Mouse (Mus musculus) midbrain, embryonic 15.5 days (tissue): Measurements from ENCODE around the gene Svep1. TPM values are rescaled to one million over a fixed set of nuclear protein-coding genes. Genes with fewer than 3 reads are reported as not detected.
A peak's percentile ranks its signal among the peaks of the same experiment; 100 is the strongest.

ENCODE experiments used
- ATAC-seq: fragments of 200-750 bp; cut with Nextera tagmentation; replicated peaks from 2 replicates; pipeline ENCODE4 v1.8.0; 2017; ENCODE audit warnings: moderate TSS enrichment
- H3K27ac ChIP-seq: fragments of 300-500 bp; sonication (generic); 2 replicates; pipeline ENCODE4 v1.5.1; 2015; ENCODE audit warnings: mild to moderate bottlenecking, inconsistent platforms
- H3K27me3 ChIP-seq: fragments of 300-500 bp; sonication (generic); replicated peaks from 2 replicates; pipeline ENCODE4 v1.6.1; 2015; ENCODE audit warnings: inconsistent platforms
- H3K36me3 ChIP-seq: fragments of 300-500 bp; sonication (generic); replicated peaks from 2 replicates; pipeline ENCODE4 v1.6.1; 2015; ENCODE audit warnings: inconsistent platforms
- H3K4me1 ChIP-seq: fragments of 300-500 bp; sonication (generic); 2 replicates; pipeline ENCODE4 v1.6.1; 2015; ENCODE audit warnings: inconsistent platforms
- H3K4me2 ChIP-seq: fragments of 300-500 bp; sonication (generic); 2 replicates; pipeline ENCODE4 v1.6.1; 2015; ENCODE audit warnings: inconsistent platforms, mild to moderate bottlenecking, moderate library complexity
- H3K4me3 ChIP-seq: fragments of 300-500 bp; sonication (generic); 2 replicates; pipeline ENCODE4 v1.5.1; 2015; ENCODE audit warnings: mild to moderate bottlenecking, inconsistent platforms
- H3K9ac ChIP-seq: fragments of 300-500 bp; sonication (generic); 2 replicates; pipeline ENCODE4 v1.6.1; 2015; ENCODE audit warnings: mild to moderate bottlenecking, inconsistent platforms
- H3K9me3 ChIP-seq: fragments of 300-500 bp; sonication (generic); 2 replicates; pipeline ENCODE4 v1.6.1; 2016; ENCODE audit warnings: inconsistent platforms
- WGBS: fragments of 180-500 bp; shearing (Covaris S2); methylation state at CpG from one replicate; pipeline ENCODE4 v1.1.7; 2015; ENCODE audit warnings: mixed read lengths; 5-methylcytosine and 5-hydroxymethylcytosine counted together
- polyA plus RNA-seq: library from polyadenylated mRNA; unstranded; fragments of >200 nt; fragmentation: Nextera tagmentation; extraction: Ambion mirVana; gene quantifications from 2 replicates; pipeline ENCODE4 v1.2.1, GENCODE M21; 2015

Gene Svep1
- polyA plus RNA-seq: 0.76 and 0.83 TPM in 2 replicates

DNA sequence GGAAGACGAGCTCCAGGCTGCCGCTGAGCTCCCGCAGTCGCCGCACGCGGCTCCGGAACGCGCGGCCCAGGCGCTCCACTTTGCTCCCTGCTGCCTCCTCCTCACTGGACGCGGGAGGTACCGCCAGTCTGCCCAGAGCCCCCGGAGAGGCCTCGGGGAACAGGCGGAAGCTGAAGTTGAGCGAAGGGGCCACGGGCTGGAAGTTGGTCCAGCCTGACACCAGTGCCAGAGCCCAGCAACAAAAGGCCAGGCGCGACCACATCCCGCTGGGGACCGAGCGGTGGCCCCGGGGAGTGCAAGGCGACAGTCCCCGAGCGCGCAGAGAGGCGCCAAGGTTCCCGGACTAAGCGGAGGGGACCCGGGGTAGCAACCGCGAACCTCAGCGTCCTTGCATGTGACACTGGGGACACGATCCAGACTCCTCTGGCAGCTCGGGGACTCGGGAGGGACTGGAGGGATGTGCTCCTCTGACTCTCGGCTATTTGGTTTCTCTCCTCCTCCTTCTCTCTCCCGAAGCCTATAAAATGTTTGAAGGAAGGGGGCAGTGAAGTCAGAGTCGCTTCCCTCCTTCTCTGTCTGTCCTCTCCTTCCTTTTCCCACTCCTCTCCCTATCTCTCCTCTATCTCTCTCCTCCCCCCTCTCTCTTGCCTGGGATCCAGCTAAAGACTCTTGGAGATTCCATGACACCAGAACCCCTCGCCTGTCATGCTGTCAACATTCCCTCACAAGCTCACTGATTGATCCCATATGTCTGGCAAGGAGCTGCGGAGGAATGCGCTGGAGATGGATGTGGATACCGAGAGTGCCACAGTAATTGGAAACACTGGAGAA is at the start of gene Svep1:
Gene Svep1 (minus strand): TSS at position 745 of the 831 bp plus-strand sequence.
- peak within 1 kb of the TSS; percentile 91 for H3K4me2 ChIP-seq

DNA sequence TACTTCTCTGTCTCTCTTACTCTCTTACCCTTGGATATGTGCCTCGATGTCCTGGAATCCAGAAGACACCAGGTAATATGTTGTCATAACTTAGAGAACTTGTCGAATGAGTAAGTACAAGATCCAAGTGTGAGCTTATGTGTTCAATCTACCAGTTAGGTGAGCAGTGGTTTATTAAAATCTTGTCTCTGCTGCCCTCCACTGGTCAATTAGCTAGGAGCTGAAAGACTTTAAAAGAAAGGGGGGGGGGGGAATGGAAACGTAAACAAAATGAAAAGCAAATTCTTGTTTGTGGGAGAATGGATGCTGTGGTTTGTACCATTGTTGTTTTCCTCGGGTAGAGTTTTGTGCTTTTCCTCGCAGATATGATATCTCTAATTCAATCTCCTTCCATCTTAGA is 46.8 kb upstream of the Svep1 start:
- Histone ChIP-seq H3K4me2 (no peak overlapping the region), H3K27ac (no peak overlapping the region), H3K4me1 (no peaks in the 10 kb centered on the region), H3K9ac (no peak overlapping the region), H3K27me3 (no peaks in the 10 kb centered on the region), H3K4me3 (no peak overlapping the region), H3K9me3 (no peaks in the 10 kb centered on the region), H3K36me3 (no peaks in the 10 kb centered on the region)
- WGBS: 40% methylated on average over 5 of the region's 5 CpGs
- peak; percentile 65; the same call in 1 of the 2 replicates for ATAC-seq

More for the DNA sequence above, at the start of gene Svep1:
- H3K9ac ChIP-seq: peak within 1 kb of the TSS; percentile 34
- ATAC-seq: peak; percentile 82
- H3K4me1 ChIP-seq: peaks cover 9% of the 10 kb centered on the region; the same call in 1 of the 2 replicates
- H3K4me3 ChIP-seq: peak within 1 kb of the TSS; percentile 46
- H3K9me3 ChIP-seq: no peaks in the 10 kb centered on the region
- no peaks in the 10 kb centered on the region for H3K36me3 ChIP-seq
- peaks cover 29% of the 10 kb centered on the region for H3K27me3 ChIP-seq
- H3K27ac ChIP-seq: no peak within 1 kb of the TSS
- under 1% methylated on average over 47 of the region's 47 CpGs for WGBS

DNA sequence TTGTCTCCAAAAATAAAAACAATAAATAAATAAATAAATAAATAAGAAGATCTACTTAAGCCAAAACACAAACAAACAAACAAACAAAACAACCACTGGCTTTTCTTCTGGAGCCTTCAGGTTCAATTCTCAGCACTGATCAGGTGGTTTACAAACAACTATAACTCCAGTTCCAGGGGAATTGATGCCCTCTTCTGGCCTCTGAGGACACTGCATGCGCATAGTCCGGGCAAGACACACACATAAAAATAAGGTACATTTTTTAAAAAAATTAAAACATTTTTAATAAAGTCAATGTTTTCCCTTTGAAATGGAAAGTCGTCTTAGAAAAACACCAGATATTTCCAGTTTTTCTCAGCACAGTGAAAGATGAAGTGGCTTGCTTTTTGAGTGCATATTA is 45.7 kb upstream of the Svep1 start:
- no peaks in the 10 kb centered on the region for H3K9me3 ChIP-seq
- no peak for ATAC-seq
- no peaks in the 10 kb centered on the region for H3K27me3 ChIP-seq
- no peak overlapping the region for H3K9ac ChIP-seq
- no peak overlapping the region for H3K4me3 ChIP-seq
- H3K27ac ChIP-seq: no peak overlapping the region
- H3K4me1 ChIP-seq: no peaks in the 10 kb centered on the region
- no peaks in the 10 kb centered on the region for H3K36me3 ChIP-seq
- WGBS: 92% methylated on average over 3 of the region's 3 CpGs
- no peak overlapping the region for H3K4me2 ChIP-seq

DNA sequence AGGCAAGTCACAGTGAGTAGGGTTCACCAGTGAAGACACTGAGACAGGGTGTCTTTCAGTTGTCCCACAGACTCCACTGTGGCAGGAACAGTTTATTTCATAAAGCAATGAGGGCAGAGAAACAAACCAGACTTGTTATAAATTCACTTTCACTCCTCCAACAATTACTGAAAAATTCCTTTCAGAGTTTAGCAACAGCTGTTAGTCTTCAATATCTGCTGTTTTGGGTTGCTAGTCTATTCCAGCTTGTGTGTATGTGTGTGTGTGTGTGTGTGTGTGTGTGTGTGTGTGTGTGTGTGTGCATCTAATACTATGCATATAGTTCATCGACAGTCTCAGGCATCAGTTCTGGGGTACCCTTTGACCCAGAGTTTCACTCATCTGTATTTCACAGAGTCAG is 38.9 kb upstream of the Svep1 start:
- H3K4me3 ChIP-seq: no peak overlapping the region
- no peaks in the 10 kb centered on the region for H3K9me3 ChIP-seq
- WGBS: 84% methylated on average over 1 of the region's 1 CpGs
- H3K4me2 ChIP-seq: no peak overlapping the region
- H3K27ac ChIP-seq: no peak overlapping the region
- ATAC-seq: no peak
- no peaks in the 10 kb centered on the region for H3K27me3 ChIP-seq
- H3K4me1 ChIP-seq: no peaks in the 10 kb centered on the region
- no peak overlapping the region for H3K9ac ChIP-seq
- no peaks in the 10 kb centered on the region for H3K36me3 ChIP-seq

DNA sequence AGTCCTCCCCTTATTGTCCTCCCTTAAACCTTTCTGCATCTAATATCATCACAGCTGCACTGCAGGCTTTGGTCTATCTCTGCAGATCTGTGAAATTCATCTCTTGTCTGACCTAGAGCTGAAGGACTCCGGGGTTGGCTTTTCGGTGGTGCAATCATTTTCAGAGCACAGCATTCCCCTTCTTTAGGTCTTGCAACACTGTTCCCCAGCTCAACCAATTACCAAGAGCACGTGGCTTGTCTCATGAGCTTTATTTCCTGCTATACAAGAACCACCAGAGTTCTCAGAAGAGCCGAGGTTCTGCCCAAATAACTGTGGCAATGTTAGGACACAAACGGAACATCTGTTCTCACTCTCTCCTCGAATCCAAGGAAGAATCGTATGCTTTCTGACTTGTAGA is 33.8 kb upstream of the Svep1 start:
- ATAC-seq: no peak
- Histone ChIP-seq H3K4me2 (no peak overlapping the region), H3K27me3 (no peaks in the 10 kb centered on the region), H3K4me1 (no peaks in the 10 kb centered on the region), H3K9me3 (no peaks in the 10 kb centered on the region), H3K4me3 (no peak overlapping the region), H3K36me3 (no peaks in the 10 kb centered on the region), H3K27ac (no peak overlapping the region), H3K9ac (no peak overlapping the region)
- 84% methylated on average over 7 of the region's 7 CpGs for WGBS

DNA sequence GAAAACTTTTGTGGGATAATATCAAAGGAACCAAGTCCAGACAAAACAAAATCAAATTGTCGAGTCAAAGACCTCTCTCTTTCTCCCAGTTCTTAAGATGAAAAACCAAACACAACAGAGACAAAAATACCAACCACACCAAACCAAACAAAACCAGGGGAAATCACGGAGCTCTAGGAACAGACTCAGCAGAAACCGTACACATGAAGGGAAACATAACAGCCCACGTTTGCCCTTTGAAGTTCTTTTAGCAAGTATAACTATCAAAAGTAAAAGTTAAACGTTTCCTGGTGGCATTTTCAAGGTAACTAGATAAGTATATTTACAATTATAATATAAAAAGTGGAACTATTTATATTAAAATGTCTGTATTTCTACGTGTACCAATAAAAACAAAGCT is 29.2 kb upstream of the Svep1 start:
- Histone ChIP-seq H3K9ac (no peak overlapping the region), H3K27ac (no peak overlapping the region), H3K9me3 (no peaks in the 10 kb centered on the region), H3K4me3 (no peak overlapping the region), H3K27me3 (no peaks in the 10 kb centered on the region), H3K36me3 (no peaks in the 10 kb centered on the region), H3K4me2 (no peak overlapping the region), H3K4me1 (no peaks in the 10 kb centered on the region)
- WGBS: 61% methylated on average over 6 of the region's 6 CpGs
- no peak for ATAC-seq

DNA sequence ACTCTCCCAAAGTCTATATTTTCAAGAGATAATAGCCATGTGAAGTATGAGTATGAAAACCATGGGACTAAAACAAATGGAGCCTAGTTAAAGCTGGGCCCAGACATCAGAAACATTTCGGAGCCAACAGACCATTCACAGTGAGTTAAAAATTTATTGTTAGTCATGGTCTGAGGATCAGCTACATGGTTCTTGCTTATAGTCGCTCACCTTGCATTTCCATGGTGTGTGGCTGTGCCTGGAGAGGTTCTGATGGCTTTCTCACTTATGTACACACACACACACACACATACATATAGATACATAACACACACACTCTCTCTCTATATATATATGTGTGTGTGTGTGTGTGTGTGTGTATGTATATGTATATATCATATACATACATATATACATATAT is 16.8 kb upstream of the Svep1 start:
- no peak overlapping the region for H3K4me2 ChIP-seq
- no peak overlapping the region for H3K4me3 ChIP-seq
- ATAC-seq: no peak
- no peaks in the 10 kb centered on the region for H3K4me1 ChIP-seq
- 90% methylated on average over 2 of the region's 2 CpGs for WGBS
- no peaks in the 10 kb centered on the region for H3K9me3 ChIP-seq
- H3K27ac ChIP-seq: no peak overlapping the region
- H3K27me3 ChIP-seq: no peaks in the 10 kb centered on the region
- no peak overlapping the region for H3K9ac ChIP-seq
- H3K36me3 ChIP-seq: no peaks in the 10 kb centered on the region

DNA sequence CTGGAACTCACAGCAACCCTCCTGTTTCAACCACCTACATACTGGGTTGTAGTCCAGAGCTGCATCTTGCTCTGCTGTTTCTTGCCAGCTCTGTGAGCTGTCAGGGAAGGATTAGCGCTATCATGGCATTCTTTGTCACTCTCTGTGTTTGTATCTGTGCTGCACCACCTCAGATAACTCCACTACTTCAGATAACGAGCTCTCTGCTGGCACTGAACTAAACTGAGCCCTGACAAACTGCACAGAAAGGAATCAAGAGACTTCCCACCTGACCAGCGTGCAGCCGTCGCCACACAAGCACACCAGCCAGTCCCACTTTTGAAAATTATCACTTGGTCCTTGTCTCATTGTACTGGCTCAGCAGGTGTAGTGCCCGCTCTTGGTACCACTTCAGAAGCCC is 4.7 kb upstream of the Svep1 start:
- WGBS: 73% methylated on average over 6 of the region's 6 CpGs
- no peaks in the 10 kb centered on the region for H3K4me1 ChIP-seq
- no peak overlapping the region for H3K9ac ChIP-seq
- no peaks in the 10 kb centered on the region for H3K9me3 ChIP-seq
- H3K27me3 ChIP-seq: peaks cover 12% of the 10 kb centered on the region; the same call in 1 of the 2 replicates
- H3K27ac ChIP-seq: no peak overlapping the region
- H3K4me3 ChIP-seq: no peak overlapping the region
- no peaks in the 10 kb centered on the region for H3K36me3 ChIP-seq
- no peak overlapping the region for H3K4me2 ChIP-seq
- ATAC-seq: no peak

DNA sequence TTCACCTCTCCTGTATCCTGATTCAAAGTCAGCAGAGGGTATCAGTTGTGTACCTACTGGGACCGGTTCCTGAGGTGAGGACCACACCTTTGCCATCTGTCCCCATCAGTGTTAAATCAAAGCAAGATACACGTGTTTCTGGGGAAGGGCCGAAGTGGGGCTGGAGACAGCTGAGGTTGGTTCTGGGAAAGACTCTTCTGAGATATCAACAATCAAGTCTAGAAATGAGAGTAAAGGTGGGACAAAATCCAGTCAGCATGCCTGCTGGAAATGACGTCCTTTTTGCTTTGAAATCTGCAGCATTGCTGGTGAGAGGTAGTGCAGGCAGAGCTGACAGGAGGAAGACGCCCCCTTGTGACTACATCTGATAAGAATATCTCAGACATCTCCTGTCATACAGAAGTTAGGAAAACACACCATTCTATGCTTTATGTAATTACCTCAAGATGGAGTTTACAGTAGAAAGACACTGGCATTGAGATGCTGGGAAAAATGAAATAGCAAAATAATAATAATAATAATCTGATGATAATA is 4.0 kb upstream of the Svep1 start:
- ATAC-seq: no peak
- H3K27ac ChIP-seq: no peak overlapping the region

DNA sequence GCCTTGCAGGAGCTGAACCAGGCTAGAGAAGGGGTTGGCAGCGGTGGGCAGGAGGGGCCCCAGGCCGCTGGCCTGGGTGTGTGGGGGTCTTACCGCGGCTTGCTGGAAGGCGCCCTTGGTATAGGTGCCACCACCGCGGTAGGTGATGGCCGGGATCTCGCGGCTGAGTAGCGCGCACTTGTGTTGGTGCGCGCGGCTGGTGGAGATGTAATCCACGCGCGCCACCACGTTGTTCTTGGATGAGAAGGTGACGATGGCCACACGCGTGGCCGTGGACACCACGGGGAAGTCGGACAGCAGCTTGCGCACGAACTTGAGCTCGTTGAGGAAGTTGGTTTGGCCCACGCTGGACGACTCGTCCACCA is 927 bp downstream of the Svep1 start:
- peaks cover 29% of the 10 kb centered on the region for H3K27me3 ChIP-seq
- peak overlapping the region; percentile 34 for H3K9ac ChIP-seq
- peak overlapping the region; percentile 91 for H3K4me2 ChIP-seq
- no peaks in the 10 kb centered on the region for H3K36me3 ChIP-seq
- peak overlapping the region; percentile 46 for H3K4me3 ChIP-seq
- H3K27ac ChIP-seq: no peak overlapping the region
- peaks cover 9% of the 10 kb centered on the region; the same call in 1 of the 2 replicates for H3K4me1 ChIP-seq
- WGBS: 1% methylated on average over 31 of the region's 31 CpGs
- no peaks in the 10 kb centered on the region for H3K9me3 ChIP-seq
- peak; percentile 57 for ATAC-seq

More for the DNA sequence above, 4.0 kb upstream of the Svep1 start:
- Histone ChIP-seq H3K4me1 (peaks cover 7% of the 10 kb centered on the region; the same call in 1 of the 2 replicates), H3K4me3 (no peak overlapping the region), H3K27me3 (peaks cover 19% of the 10 kb centered on the region), H3K9me3 (no peaks in the 10 kb centered on the region), H3K36me3 (no peaks in the 10 kb centered on the region), H3K4me2 (no peak overlapping the region), H3K9ac (no peak overlapping the region)
- WGBS: 62% methylated on average over 5 of the region's 5 CpGs

DNA sequence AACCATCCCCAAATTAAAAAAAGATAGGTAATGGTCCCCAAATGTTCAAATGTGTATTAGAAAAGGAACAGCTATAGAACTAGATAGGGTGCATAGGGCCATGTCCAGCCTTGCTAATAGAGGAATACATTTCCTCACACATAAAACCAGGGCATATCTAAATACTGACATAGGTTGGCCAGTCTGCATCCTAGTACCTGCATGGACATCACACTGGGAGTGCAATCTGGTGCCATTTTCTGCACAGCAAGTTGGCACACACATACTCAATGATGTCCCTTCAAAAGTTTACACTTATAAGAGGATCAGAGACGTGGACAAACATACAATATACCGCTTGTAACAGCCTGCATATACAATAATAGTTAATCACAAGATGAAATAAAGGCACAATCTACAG is 5.0 kb downstream of the Svep1 start:
- Histone ChIP-seq H3K4me1 (peaks cover 9% of the 10 kb centered on the region; the same call in 1 of the 2 replicates), H3K9ac (no peak overlapping the region), H3K4me2 (no peak overlapping the region), H3K9me3 (no peaks in the 10 kb centered on the region), H3K27me3 (peaks cover 21% of the 10 kb centered on the region), H3K36me3 (no peaks in the 10 kb centered on the region), H3K27ac (no peak overlapping the region), H3K4me3 (no peak overlapping the region)
- ATAC-seq: no peak
- 84% methylated on average over 2 of the region's 2 CpGs for WGBS

DNA sequence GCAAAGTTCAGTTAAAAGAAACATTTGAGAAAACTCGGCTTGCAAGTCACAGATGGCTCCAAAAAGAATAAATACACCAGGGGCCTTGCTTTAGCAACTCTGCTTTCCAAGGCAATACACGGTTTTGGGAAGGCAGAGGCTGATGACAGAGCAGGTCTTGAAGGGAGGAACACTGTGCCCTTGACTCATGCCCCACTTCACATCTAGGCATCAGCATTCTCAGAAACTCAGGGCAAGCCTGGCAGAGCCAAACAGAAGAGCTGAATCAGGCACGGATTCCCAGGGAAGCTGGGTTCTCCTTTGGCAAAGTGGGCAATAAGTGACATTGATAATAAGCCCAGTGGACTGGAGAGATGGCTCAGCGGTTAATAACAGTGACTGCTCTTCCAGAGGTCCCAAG is 5.8 kb downstream of the Svep1 start:
- H3K4me1 ChIP-seq: peaks cover 4% of the 10 kb centered on the region; the same call in 1 of the 2 replicates
- WGBS: 83% methylated on average over 4 of the region's 4 CpGs
- H3K36me3 ChIP-seq: no peaks in the 10 kb centered on the region
- H3K27me3 ChIP-seq: peaks cover 12% of the 10 kb centered on the region
- no peaks in the 10 kb centered on the region for H3K9me3 ChIP-seq
- H3K4me2 ChIP-seq: no peak overlapping the region
- ATAC-seq: no peak
- H3K27ac ChIP-seq: no peak overlapping the region
- no peak overlapping the region for H3K4me3 ChIP-seq
- H3K9ac ChIP-seq: no peak overlapping the region

DNA sequence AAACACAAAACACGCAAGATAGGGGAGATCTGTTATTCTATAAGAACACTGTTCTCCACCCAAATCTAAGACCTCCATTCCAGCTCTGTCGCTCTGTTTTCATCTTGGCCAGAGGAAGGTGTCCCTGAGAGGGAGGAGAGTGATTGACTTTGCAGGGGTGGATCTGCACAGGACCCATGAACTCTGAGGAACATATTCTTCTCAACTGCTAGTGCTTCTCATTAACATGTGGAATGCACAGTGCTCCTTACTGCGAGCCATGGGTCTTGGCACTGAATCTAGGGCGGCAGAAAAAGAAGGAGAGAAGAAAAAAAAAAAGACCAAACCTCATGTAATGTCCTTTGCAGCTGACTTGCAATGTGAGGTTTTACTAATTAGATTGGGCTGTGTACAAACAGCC is 9.4 kb downstream of the Svep1 start:
- Histone ChIP-seq H3K4me3 (no peak overlapping the region), H3K36me3 (no peaks in the 10 kb centered on the region), H3K27ac (no peak overlapping the region), H3K9ac (no peak overlapping the region), H3K4me1 (no peaks in the 10 kb centered on the region), H3K27me3 (no peaks in the 10 kb centered on the region), H3K9me3 (no peaks in the 10 kb centered on the region), H3K4me2 (no peak overlapping the region)
- ATAC-seq: no peak
- WGBS: 90% methylated on average over 4 of the region's 4 CpGs
